Mouse (Mus musculus) C2C12 (cell line): ENCODE data around the gene Fez2.

Experiments used
- CTCF ChIP-seq: IDR thresholded peaks from one replicate; pipeline ENCODE4 v1.5.1; 2011; ENCODE audit not compliant: control insufficient read depth, insufficient read depth, insufficient read length
- MYOG ChIP-seq: IDR thresholded peaks from one replicate; pipeline ENCODE4 v1.6.1; 2011; ENCODE audit not compliant: control insufficient read depth, insufficient read length; ENCODE audit errors: extremely low read depth

GRCm38 (mm10) chr17:78373174-78373573 lies 44.8 kb downstream of the Fez2 start:
- TF ChIP-seq CTCF (no peak), MYOG (no peak)
